Mouse (Mus musculus): ENCODE results near the gene BC049352. TPM values are rescaled to one million over a fixed set of nuclear protein-coding genes. Genes with fewer than 3 reads are reported as not detected.

The BC049352 gene
- polyA plus RNA-seq, 1 experiment from 2014 or later, result not detected

DNA sequence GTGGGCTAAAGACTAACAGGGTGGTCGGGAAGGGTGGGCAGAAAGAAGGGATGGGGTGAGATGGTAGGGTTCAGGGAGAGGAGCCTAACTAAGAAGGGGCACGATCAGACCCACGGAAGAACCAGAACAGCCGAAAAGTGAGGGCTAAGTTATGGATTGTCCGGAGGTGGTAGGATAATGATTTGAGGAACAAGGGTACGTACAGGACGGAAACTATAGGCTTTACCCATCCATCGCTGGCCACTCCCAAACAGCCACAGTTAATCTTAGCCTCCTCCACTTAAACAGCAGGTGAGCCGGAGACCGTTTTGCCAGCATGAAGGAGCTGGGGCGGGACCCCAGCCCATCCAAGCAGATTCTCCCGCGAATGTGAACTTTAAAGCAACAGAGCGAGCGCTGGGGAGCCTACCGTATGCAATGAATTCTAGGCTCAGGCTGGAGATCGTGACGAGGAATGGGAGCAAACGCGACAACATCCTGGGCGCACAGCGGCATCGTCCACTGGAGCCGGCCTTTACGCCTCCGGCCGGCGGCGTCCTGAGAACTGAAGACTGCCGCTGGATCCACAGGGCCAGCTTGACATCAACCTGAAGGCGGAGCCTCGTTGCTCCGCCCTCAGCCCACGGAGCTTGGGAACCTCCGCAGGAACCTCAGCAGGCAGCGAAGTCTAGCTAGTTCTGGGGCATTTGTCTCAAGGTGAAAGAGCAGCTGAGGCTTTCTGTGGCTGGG is 87.0 kb downstream of the BC049352 start, which contains the start of gene Il10ra:
Gene Il10ra (minus strand): TSS at position 553 of the 729 bp plus-strand sequence.
- no peaks in the 10 kb centered on the region for H3K36me3 ChIP-seq (ENCODE audit: control insufficient read depth, insufficient read depth, low read length)
- no peak for ATAC-seq
- no peaks in the 10 kb centered on the region for H3K9me3 ChIP-seq (ENCODE audit: control insufficient read depth, low read length)
- peaks cover 5% of the 10 kb centered on the region for H3K27me3 ChIP-seq (replicated peaks; ENCODE audit: control insufficient read depth, insufficient read depth, low read length)
- WGBS, result 6% methylated on average over 36 of the region's 36 CpGs
- H3K9ac ChIP-seq (ENCODE audit: low read depth, low read length), result peak within 1 kb of the TSS; percentile 49
- H3K4me1 ChIP-seq (ENCODE audit: control insufficient read depth, insufficient read depth, low read depth, low read length), result peaks cover 4% of the 10 kb centered on the region; the same call in 1 of the 2 replicates
- H3K4me3 ChIP-seq (ENCODE audit: low read length), result peak within 1 kb of the TSS; percentile 43
- peak within 1 kb of the TSS; percentile 74 for H3K4me2 ChIP-seq (ENCODE audit: low read length)
- H3K27ac ChIP-seq (ENCODE audit: low read depth, low read length), result no peak within 1 kb of the TSS

DNA sequence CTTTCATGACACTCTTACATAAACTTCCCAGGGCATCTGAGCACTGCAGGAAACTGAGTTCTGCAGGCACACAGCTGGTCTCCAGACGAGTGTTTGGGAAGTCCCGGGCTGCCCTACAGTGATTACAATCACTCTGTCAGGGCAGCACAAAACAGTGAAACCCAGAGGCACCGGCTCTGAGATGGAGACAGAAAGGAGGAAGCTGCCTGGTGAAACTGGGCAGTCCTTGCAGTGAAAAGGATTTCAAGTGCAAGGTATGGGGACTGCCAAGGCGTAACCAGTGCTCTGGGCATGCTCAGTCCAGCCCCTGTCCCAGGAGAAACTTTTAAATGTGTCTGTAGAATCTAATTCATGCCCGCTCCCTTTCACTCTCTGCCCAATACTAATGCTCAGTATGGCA is 90.4 kb downstream of the BC049352 start:
- ATAC-seq, result no peak
- H3K4me3 ChIP-seq (ENCODE audit: low read length), result no peak overlapping the region
- H3K27me3 ChIP-seq (replicated peaks; ENCODE audit: control insufficient read depth, insufficient read depth, low read length), result peaks cover 5% of the 10 kb centered on the region
- H3K9me3 ChIP-seq (ENCODE audit: control insufficient read depth, low read length), result no peaks in the 10 kb centered on the region
- no peaks in the 10 kb centered on the region for H3K36me3 ChIP-seq (ENCODE audit: control insufficient read depth, insufficient read depth, low read length)
- no peak overlapping the region for H3K27ac ChIP-seq (ENCODE audit: low read depth, low read length)
- H3K4me1 ChIP-seq (ENCODE audit: control insufficient read depth, insufficient read depth, low read depth, low read length), result peaks cover 4% of the 10 kb centered on the region; the same call in 1 of the 2 replicates
- WGBS, result 42% methylated on average over 5 of the region's 5 CpGs
- H3K4me2 ChIP-seq (ENCODE audit: low read length), result no peak overlapping the region
- H3K9ac ChIP-seq (ENCODE audit: low read depth, low read length), result no peak overlapping the region

DNA sequence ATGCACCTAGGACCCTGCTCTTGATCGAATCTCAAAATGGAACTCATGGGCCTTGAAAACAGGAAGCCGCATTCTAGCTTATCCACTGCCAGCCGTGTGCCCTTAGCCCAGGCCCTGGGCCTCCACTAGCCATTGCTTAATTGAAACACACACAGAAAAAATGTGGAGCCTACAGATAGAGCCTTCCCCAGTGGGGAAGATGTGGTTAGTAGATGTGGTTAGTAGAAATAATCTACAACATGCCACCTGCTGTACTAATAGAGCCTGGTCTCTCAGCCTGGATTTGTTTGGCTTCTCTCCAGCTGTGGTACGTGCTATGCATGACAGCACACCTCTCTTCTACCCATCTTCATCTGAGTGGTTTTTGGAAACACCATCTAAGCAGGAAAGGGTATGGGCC is 92.4 kb downstream of the BC049352 start:
- Histone ChIP-seq H3K36me3 (ENCODE audit: control insufficient read depth, insufficient read depth, low read length) (no peaks in the 10 kb centered on the region), H3K9ac (ENCODE audit: low read depth, low read length) (no peak overlapping the region), H3K27me3 (replicated peaks; ENCODE audit: control insufficient read depth, insufficient read depth, low read length) (peaks cover 3% of the 10 kb centered on the region), H3K27ac (ENCODE audit: low read depth, low read length) (no peak overlapping the region), H3K4me3 (ENCODE audit: low read length) (no peak overlapping the region), H3K4me2 (ENCODE audit: low read length) (no peak overlapping the region), H3K4me1 (ENCODE audit: control insufficient read depth, insufficient read depth, low read depth, low read length) (peaks cover 2% of the 10 kb centered on the region; the same call in 1 of the 2 replicates), H3K9me3 (ENCODE audit: control insufficient read depth, low read length) (no peaks in the 10 kb centered on the region)
- WGBS, result 79% methylated on average over 4 of the region's 4 CpGs
- ATAC-seq, result no peak

DNA sequence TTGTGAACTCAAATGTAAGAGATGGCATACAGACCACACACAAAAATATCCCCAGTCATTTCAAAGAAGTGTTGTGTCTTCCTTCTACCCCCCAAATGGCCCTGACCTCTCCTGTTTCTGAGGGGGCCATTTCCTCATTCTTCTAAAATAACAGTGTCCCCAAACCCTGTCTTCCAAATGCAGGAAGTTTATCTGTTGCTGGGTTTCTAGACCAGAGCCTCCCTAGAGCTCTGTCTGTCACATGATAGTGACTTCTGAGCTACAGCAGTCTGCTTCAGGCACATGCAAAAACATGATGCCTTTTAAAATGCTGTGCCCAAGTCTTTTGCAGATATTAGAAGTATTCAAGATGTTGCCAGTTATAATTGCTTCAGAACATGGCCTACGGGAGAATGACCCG is 92.8 kb downstream of the BC049352 start:
- Histone ChIP-seq H3K4me3 (ENCODE audit: low read length) (no peak overlapping the region), H3K4me2 (ENCODE audit: low read length) (no peak overlapping the region), H3K9ac (ENCODE audit: low read depth, low read length) (no peak overlapping the region), H3K36me3 (ENCODE audit: control insufficient read depth, insufficient read depth, low read length) (no peaks in the 10 kb centered on the region), H3K4me1 (ENCODE audit: control insufficient read depth, insufficient read depth, low read depth, low read length) (no peaks in the 10 kb centered on the region), H3K9me3 (ENCODE audit: control insufficient read depth, low read length) (no peaks in the 10 kb centered on the region), H3K27ac (ENCODE audit: low read depth, low read length) (no peak overlapping the region), H3K27me3 (replicated peaks; ENCODE audit: control insufficient read depth, insufficient read depth, low read length) (peaks cover 2% of the 10 kb centered on the region)
- no peak for ATAC-seq
- WGBS, result 90% methylated on average over 2 of the region's 2 CpGs

DNA sequence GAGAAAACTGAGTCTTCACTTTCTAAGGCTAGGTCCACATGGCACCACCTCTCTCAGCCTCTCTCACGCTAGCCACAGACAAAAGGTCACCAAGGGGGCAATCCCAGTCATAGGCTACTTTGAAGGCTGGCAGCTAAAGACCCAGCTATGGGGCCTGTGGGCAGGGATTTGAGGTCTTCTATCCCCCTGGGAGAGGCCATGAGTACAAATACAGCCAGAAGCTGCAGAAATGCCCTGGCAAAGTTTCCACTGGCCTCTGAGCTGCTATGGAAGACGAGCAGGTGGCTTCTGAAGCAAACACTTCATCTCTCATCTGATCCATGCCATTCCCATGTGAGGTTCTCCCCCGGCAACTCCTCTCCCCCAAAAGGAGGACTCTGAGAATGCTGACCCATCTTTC is 98.3 kb downstream of the BC049352 start:
- no peaks in the 10 kb centered on the region for H3K36me3 ChIP-seq (ENCODE audit: control insufficient read depth, insufficient read depth, low read length)
- H3K4me1 ChIP-seq (ENCODE audit: control insufficient read depth, insufficient read depth, low read depth, low read length), result no peaks in the 10 kb centered on the region
- H3K9me3 ChIP-seq (ENCODE audit: control insufficient read depth, low read length), result no peaks in the 10 kb centered on the region
- ATAC-seq, result no peak
- no peaks in the 10 kb centered on the region for H3K27me3 ChIP-seq (replicated peaks; ENCODE audit: control insufficient read depth, insufficient read depth, low read length)
- H3K27ac ChIP-seq (ENCODE audit: low read depth, low read length), result no peak overlapping the region
- no peak overlapping the region for H3K9ac ChIP-seq (ENCODE audit: low read depth, low read length)
- no peak overlapping the region for H3K4me3 ChIP-seq (ENCODE audit: low read length)
- 75% methylated on average over 3 of the region's 3 CpGs for WGBS
- no peak overlapping the region for H3K4me2 ChIP-seq (ENCODE audit: low read length)

DNA sequence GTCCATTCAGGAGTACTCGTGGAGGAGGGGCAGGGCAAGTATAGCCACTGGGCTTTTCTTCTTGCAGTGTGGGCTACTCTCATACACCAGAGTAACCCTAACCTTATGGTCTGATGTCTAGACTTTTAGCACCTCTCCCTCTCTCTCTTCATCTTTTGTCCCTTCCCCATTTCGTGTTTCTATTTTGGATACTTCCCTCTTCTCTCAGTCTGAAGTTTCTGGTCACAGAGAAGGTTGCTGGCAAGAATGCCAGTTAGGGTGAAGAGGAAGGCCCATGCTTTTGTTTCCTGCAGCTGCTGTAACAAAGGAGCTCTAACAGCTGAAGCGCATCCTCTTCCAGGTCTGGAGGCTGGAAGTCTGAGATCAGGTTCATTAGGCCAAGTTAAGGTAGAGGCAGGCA is 99.1 kb downstream of the BC049352 start:
- H3K36me3 ChIP-seq (ENCODE audit: control insufficient read depth, insufficient read depth, low read length), result no peaks in the 10 kb centered on the region
- no peak overlapping the region for H3K9ac ChIP-seq (ENCODE audit: low read depth, low read length)
- no peak overlapping the region for H3K4me2 ChIP-seq (ENCODE audit: low read length)
- no peaks in the 10 kb centered on the region for H3K27me3 ChIP-seq (replicated peaks; ENCODE audit: control insufficient read depth, insufficient read depth, low read length)
- no peaks in the 10 kb centered on the region for H3K4me1 ChIP-seq (ENCODE audit: control insufficient read depth, insufficient read depth, low read depth, low read length)
- no peak for ATAC-seq
- H3K4me3 ChIP-seq (ENCODE audit: low read length), result no peak overlapping the region
- 79% methylated on average over 3 of the region's 3 CpGs for WGBS
- no peaks in the 10 kb centered on the region for H3K9me3 ChIP-seq (ENCODE audit: control insufficient read depth, low read length)
- H3K27ac ChIP-seq (ENCODE audit: low read depth, low read length), result no peak overlapping the region

DNA sequence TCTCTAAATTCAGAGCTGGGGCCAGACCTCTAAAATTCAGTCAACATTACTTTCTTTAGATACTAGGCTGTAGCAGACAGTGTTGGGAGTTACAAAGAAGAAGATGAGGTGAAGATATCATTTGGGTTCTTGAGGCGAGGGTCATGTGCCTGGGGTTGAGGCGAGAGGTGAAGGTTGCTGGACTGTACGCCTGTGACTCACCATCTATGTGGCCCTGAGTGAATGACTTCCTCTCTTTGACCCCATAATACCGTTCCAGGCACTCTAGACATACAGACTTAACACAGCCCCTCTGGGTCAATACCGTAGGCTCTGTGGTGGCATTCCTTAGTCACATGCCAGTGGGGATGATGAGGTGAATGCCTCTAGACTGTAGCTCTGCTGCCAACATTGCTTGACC is 100.7 kb downstream of the BC049352 start:
- Histone ChIP-seq H3K4me1 (ENCODE audit: control insufficient read depth, insufficient read depth, low read depth, low read length) (no peaks in the 10 kb centered on the region), H3K9ac (ENCODE audit: low read depth, low read length) (no peak overlapping the region), H3K27me3 (replicated peaks; ENCODE audit: control insufficient read depth, insufficient read depth, low read length) (no peaks in the 10 kb centered on the region), H3K27ac (ENCODE audit: low read depth, low read length) (no peak overlapping the region), H3K4me3 (ENCODE audit: low read length) (no peak overlapping the region), H3K9me3 (ENCODE audit: control insufficient read depth, low read length) (no peaks in the 10 kb centered on the region), H3K36me3 (ENCODE audit: control insufficient read depth, insufficient read depth, low read length) (no peaks in the 10 kb centered on the region), H3K4me2 (ENCODE audit: low read length) (no peak overlapping the region)
- 87% methylated on average over 5 of the region's 5 CpGs for WGBS
- no peak for ATAC-seq

DNA sequence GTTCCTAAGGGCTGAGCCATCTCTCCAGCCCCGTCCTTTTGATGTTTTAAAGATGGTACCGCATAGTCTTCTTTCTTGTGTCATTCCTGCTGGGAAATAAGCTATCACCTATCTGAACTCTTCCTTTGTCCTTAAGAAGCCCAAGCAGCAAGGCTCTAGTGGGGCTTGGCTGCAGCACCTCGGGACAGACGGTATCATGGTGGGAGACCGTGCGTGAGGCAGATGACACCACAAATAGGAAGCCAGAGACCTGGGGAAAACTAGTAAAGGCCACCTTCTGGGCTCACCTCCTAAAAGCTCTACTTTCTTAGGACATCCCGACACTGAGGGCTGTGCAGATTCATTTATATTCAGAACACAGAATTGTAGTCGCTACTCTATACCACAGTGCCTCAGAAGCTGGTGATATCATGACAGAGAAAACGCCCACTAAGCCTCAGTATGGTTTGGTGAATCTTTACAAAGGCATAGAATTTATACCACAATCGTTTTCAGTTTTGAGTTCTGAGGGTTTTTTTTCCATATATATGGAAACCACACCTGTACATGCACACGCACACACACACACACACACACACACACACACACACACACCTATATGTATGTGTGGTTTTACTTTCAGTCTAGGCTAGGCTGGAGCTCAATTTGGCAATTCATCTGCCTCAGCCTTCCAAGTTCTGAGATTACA is 109.8 kb downstream of the BC049352 start:
- H3K27me3 ChIP-seq (replicated peaks; ENCODE audit: control insufficient read depth, insufficient read depth, low read length), result no peaks in the 10 kb centered on the region
- H3K4me1 ChIP-seq (ENCODE audit: control insufficient read depth, insufficient read depth, low read depth, low read length), result no peaks in the 10 kb centered on the region
- H3K36me3 ChIP-seq (ENCODE audit: control insufficient read depth, insufficient read depth, low read length), result no peaks in the 10 kb centered on the region
- H3K9me3 ChIP-seq (ENCODE audit: control insufficient read depth, low read length), result no peaks in the 10 kb centered on the region
- no peak for ATAC-seq
- H3K9ac ChIP-seq (ENCODE audit: low read depth, low read length), result no peak overlapping the region
- H3K4me3 ChIP-seq (ENCODE audit: low read length), result no peak overlapping the region
- H3K4me2 ChIP-seq (ENCODE audit: low read length), result no peak overlapping the region
- WGBS, result 82% methylated on average over 11 of the region's 11 CpGs
- H3K27ac ChIP-seq (ENCODE audit: low read depth, low read length), result no peak overlapping the region

DNA sequence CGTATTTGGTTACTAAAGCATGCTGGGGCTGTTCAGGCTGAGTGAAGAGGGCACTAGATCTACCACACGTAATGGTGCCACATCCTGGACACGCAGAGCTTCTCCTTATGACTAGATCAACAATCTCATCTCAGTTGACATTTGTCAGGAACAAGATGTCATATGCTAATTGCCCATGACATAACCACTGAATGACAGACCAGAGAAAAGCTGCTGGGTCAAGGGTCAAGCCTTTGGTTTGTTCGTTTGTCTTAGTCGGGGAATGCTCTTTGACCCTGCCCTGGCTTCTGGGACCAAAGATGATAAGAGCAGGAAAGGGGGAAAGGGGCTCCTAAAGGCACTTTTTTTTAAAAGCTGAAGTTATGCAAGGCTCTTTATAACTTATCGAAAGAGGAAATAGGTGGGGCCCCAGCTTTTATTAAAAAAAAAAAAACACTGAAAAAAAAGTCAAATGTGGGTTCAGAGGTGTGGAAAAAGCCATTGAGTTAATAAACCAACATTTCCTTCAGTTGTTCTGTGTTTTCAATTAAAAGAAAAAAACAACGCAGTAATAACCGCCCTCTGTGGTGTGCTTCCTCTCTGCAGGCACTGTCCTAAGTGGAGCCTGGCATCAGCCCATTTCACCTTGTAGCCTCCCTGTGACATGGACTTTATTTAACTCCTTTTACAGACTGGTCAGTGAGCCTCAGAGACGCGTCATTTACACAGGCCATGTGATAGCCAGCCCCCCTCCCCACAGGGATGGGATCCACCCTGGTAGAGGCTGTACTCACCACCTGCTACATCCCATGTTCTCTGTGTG is 112.6 kb downstream of the BC049352 start:
- ATAC-seq, result no peak
- Histone ChIP-seq H3K27me3 (replicated peaks; ENCODE audit: control insufficient read depth, insufficient read depth, low read length) (no peaks in the 10 kb centered on the region), H3K9ac (ENCODE audit: low read depth, low read length) (no peak overlapping the region), H3K4me2 (ENCODE audit: low read length) (no peak overlapping the region), H3K4me1 (ENCODE audit: control insufficient read depth, insufficient read depth, low read depth, low read length) (no peaks in the 10 kb centered on the region), H3K9me3 (ENCODE audit: control insufficient read depth, low read length) (no peaks in the 10 kb centered on the region), H3K4me3 (ENCODE audit: low read length) (no peak overlapping the region), H3K27ac (ENCODE audit: low read depth, low read length) (no peak overlapping the region), H3K36me3 (ENCODE audit: control insufficient read depth, insufficient read depth, low read length) (no peaks in the 10 kb centered on the region)
- 49% methylated on average over 10 of the region's 10 CpGs for WGBS
